Mouse (Mus musculus) ovary, postnatal 36 days (tissue): Measurements from ENCODE around the gene Tbx15.
A peak's percentile ranks its signal among the peaks of the same experiment; 100 is the strongest.
"Not testable (repeated sequence)": the region's sequence is repeated elsewhere in the genome, so short reads cannot be mapped to it uniquely, and the experiment has no call there.

Experiments used
- DNase-seq: peaks from one replicate; pipeline ENCODE4 v3.0.0; 2022; ENCODE audit warnings: low spot score, mixed read lengths

Gene Tbx15

DNA sequence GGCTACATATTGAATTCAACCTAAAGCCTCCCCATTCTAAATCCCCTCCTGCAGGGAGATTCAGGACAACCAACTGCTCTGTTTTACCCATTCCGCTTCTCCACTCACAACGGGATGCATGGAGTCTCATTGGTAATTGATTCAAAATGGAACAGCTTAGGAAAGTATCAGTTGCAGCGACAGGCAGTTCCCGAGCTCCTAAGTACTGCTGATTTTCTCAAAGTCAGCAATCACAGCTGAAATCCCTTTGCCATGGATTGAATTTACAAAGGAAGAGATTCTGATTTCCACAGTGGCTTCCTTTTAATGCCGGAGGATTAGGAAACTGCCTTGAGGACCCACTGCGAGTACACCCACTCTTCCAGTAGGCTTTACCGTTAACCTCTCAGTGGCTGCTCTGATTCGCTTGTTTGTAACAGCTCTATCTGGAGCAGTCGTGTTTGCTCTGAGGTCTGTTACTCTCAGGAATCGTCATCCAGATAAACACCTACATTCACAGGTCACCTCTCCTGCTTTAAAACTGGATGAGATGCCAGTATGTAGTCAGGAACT, 26.6 kb downstream of the Tbx15 start:
- no peak for DNase-seq

- DNase-seq, result no peak
Measured at GRCm38 (mm10) chr3:99277973-99278580, 37.9 kb downstream of the Tbx15 start.

DNA sequence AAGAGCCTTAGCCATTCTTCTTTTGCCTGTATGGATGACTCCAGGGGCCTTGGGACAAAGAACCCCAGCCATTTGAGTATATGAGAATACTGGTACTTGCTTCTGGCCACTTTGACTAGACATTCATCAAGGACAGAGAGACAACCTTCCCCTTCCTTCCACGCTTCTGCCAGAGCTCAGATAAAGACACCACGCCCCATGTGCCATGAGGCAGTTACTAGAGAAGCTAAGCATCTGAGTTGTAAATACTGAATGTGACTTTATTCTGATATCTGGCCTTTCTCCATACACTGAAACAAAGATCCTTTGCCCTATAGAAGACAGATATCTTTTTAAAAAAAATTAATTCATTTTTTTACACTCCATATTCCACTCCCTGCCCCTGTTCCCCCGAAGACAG, 39.5 kb downstream of the Tbx15 start:
- no peak for DNase-seq

DNA sequence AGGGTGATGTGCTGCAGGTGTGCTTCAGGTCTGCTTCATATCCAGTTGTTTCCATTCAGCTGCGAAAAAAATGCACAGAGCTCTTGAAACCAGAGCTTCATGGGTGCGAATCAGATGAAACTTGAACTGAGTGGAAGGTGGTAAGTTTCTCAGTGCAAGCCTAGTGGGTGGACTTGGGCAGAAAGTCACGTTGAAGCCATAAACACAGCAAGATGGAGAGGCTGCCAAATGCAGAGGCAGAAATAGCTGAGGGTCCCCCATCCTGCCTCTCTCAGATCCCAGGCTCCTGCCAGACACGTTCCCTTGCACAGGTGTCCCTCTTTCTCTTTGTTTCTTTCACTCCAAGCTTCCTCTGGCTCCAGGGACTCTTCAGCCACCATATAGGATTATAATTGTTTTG, 41.3 kb downstream of the Tbx15 start:
- no peak for DNase-seq

DNA sequence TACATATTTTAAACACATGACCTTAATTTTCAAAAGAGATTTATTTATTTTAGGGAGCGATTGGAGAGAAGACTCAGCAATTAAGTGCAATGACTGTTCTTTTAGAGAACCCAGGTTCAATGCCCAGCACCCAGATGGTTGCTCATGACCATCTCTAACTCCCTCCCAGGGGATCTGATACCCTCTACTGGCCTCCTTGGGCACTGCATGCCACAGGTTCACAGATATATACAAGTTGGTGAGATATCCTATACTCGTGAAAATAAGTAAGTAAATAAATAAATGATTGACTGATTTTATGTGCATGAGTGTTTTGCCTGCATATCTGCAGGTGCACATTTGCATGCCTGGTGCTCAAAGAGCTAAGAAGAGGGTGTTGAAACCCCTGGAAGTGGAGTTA, 48.1 kb downstream of the Tbx15 start:
- no peak for DNase-seq

GRCm38 (mm10) chr3:99290064-99290702, 50.0 kb downstream of the Tbx15 start:
- peak; percentile 54 for DNase-seq

DNA sequence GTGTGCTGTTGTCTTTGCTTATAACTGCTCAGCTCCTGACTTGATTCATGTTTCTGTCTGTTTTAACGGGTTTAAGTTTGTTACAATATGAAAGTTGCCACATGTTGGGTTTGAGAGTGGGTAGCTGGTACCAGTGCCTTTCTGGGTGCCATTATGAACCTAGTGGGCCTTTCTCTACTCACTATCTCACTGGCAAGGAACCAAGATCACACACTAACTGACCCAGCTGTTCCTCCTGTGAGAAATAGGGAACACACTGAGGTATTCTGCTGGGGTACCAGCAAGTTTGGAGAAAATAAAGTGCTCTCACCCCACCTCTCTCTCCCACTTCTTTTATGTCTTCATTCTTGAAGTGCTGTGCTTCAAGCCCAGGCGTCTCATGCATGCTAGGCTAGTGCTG, 50.7 kb downstream of the Tbx15 start:
- DNase-seq, result no peak

GRCm38 (mm10) chr3:99291386-99291785, 51.2 kb downstream of the Tbx15 start:
- no peak for DNase-seq

- no peak for DNase-seq
Measured at GRCm38 (mm10) chr3:99292531-99292931, 52.4 kb downstream of the Tbx15 start.

- DNase-seq, result not testable (repeated sequence)
Measured at GRCm38 (mm10) chr3:99294209-99294608, 54.0 kb downstream of the Tbx15 start.

DNA sequence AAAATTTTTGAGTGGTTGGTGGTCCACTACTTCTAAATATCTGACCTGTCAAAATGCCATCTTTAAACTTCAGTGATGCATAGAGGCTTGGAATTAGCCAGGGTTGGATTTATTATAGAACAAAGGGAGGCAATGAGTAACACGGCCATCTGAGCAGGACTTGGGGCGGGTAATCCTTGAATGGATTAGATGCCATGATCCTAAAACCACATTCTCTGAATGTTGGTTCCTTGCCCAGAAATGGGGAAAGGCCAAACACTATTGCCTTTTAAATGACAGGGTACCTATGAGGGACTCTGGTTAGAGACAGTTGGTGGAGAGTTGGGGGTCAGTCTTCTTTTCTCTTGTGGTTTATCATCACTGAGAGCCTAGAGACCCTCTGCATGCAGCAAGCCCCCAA, 55.1 kb downstream of the Tbx15 start:
- no peak for DNase-seq

- DNase-seq, result no peak
Measured at GRCm38 (mm10) chr3:99296186-99296585, 56.0 kb downstream of the Tbx15 start.

GRCm38 (mm10) chr3:99300846-99301245, 60.7 kb downstream of the Tbx15 start:
- no peak for DNase-seq

- no peak for DNase-seq
Measured at GRCm38 (mm10) chr3:99310877-99311276, 70.7 kb downstream of the Tbx15 start.

- DNase-seq, result no peak
Measured at GRCm38 (mm10) chr3:99311943-99312635, 71.9 kb downstream of the Tbx15 start.

DNA sequence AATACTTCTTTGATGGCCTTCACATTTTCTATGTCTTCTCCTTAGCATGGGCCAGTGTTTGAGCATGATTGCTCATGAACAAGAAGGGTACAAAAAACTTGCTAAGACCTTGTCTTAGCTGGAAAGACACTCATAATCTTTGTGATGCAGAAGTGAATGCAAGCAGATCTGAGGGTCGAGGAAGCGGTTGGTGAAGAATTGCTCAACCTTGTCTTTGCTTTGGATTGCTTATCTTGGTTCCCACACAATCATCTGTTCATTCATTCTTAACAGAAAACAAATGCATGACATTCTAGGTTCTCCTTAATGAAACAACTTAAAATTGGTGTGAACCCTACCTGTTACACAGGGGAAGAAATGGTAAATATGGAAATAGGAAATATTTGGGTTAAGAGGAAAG, 82.2 kb downstream of the Tbx15 start:
- DNase-seq, result no peak

DNA sequence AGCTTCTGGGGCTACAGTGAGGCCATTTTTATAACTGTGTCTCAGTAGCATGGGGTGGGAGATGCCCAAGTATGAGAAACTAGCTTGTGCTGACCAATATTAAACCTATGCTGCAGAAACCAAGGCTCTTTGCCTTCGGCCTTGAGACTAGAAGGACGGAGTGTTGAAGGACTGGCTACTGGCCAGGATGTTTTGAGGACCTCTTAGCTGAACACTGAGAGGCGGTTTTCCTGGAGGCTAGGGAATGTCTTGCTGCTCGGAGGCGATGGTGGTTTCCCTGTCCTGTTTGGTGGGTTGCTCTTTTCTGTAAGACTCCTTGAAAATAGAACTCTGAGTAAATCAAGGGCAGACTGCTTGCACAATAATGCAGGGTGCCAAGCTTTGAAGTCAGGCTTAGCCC, 89.1 kb downstream of the Tbx15 start:
- peak; percentile 14 for DNase-seq

GRCm38 (mm10) chr3:99331086-99331485, 90.9 kb downstream of the Tbx15 start:
- DNase-seq, result no peak

- no peak for DNase-seq
Measured at GRCm38 (mm10) chr3:99336866-99337265, 96.7 kb downstream of the Tbx15 start.

DNA sequence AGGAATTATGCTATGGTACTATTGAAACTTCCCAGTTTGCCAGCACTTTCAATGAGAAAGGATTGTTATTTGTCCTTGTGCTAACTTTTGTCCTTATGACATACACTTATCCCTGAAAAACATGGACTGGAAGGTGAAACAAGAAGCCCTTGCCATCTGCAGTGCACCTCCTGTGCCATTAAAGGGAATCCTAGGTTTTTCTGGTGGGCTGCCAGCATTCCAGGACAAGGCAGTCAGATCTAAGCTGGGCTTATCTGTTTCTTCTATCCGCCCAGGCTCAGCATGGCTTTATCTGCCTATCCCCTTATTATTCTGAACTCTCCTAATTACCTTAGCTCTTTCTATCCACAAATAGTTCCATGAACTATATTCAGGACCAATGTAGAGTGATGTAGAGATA, 98.6 kb downstream of the Tbx15 start:
- DNase-seq, result no peak

GRCm38 (mm10) chr3:99340021-99340420, 99.8 kb downstream of the Tbx15 start:
- no peak for DNase-seq

GRCm38 (mm10) chr3:99379616-99380250, 139.6 kb downstream of the Tbx15 start:
- no peak for DNase-seq

DNA sequence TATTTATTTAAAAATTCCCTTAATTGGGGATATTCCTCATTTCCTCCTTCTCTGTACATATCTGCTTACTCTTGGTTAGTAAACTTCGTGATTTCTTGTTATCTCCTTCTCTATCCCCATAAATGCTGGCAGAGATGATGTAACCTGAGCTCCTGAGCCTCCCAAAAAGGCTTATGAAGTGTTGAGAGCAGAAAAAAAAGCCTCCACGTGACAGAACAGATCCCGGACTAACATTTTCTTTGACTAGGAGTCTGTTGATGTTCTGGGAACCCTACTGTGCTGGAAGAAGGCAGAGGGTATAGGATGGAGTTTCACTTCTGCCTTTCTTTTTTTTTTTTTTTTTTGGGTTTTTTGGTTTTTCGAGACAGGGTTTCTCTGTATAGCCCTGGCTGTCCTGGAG, 146.9 kb downstream of the Tbx15 start:
- no peak for DNase-seq
